In genomic region chr13:98316140-98316479, GRCm38 (mm10) we compare ENCODE assay signal across 8 mouse cellular contexts. TPM values are rescaled to one million over a fixed set of nuclear protein-coding genes. Genes with fewer than 3 reads are reported as not detected.
DNase-seq lines count a peak whose midpoint lies in the region; ATAC-seq and TF ChIP-seq lines count a peak whose summit lies in the region.

No protein-coding gene starts in this region.

- TF ChIP-seq CTCF in spleen, adult 2 months (IDR thresholded peaks at IDR 0.05; ENCODE audit: extremely low read depth, insufficient read depth, insufficient read length, insufficient replicate concordance): no peak

- DNase-seq in spleen, adult 2 months (ENCODE audit: low read depth in 1 of 2, low spot score in 2 of 2): no peak
- DNase-seq in spleen, postnatal 4 days (ENCODE audit: low spot score in 2 of 2): no peak
- DNase-seq in left cerebral cortex, postnatal 4 days: no peak
- DNase-seq in embryo, embryonic 10 days (ENCODE audit: low spot score): no peak

- peak overlapping the region; percentile 81 for H3K4me2 ChIP-seq in limb, embryonic 13.5 days (replicated peaks)
- H3K4me2 ChIP-seq in stomach, embryonic 15.5 days: peak overlapping the region; percentile 62

- intact Hi-C loops in left cerebral cortex, postnatal 4 days (cut with DNase I): no loop called here

- peaks cover 44% of the 10 kb centered on the region for H3K36me3 ChIP-seq in erythroblast, embryonic 14.5 days (ENCODE audit: control insufficient read depth)
- H3K36me3 ChIP-seq in spleen, adult 2 months (ENCODE audit: control insufficient read depth, insufficient read depth, low read length): peaks cover 15% of the 10 kb centered on the region
- peaks cover 26% of the 10 kb centered on the region for H3K36me3 ChIP-seq in limb, embryonic 13.5 days
- peaks cover 11% of the 10 kb centered on the region for H3K36me3 ChIP-seq in stomach, embryonic 15.5 days

- under 1% methylated on average over 16 of the region's 17 CpGs for WGBS in spleen, adult 2 months
- under 1% methylated on average over 17 of the region's 17 CpGs for WGBS in limb, embryonic 13.5 days
- under 1% methylated on average over 15 of the region's 17 CpGs for WGBS in stomach, embryonic 15.5 days

- H3K27me3 ChIP-seq in erythroblast, embryonic 14.5 days (ENCODE audit: control insufficient read depth): no peaks in the 10 kb centered on the region
- H3K27me3 ChIP-seq in spleen, adult 2 months (ENCODE audit: control insufficient read depth, insufficient read depth, low read length): no peaks in the 10 kb centered on the region
- H3K27me3 ChIP-seq in limb, embryonic 13.5 days: no peaks in the 10 kb centered on the region
- no peaks in the 10 kb centered on the region for H3K27me3 ChIP-seq in stomach, embryonic 15.5 days (replicated peaks)

- no peak for TF ChIP-seq POLR2A in spleen, adult 2 months (IDR thresholded peaks at IDR 0.05; ENCODE audit: low read depth, low read length)

- H3K9ac ChIP-seq in limb, embryonic 13.5 days: peak overlapping the region; percentile 99
- peak overlapping the region; percentile 94 for H3K9ac ChIP-seq in stomach, embryonic 15.5 days

- H3K4me3 ChIP-seq in erythroblast, embryonic 14.5 days (replicated peaks): peak overlapping the region; percentile 88
- peak overlapping the region; percentile 95 for H3K4me3 ChIP-seq in spleen, adult 2 months (ENCODE audit: extremely low read depth, insufficient read depth, insufficient read length)
- H3K4me3 ChIP-seq in limb, embryonic 13.5 days: peak overlapping the region; percentile 97
- H3K4me3 ChIP-seq in stomach, embryonic 15.5 days (replicated peaks): peak overlapping the region; percentile 97

- ATAC-seq in erythroblast, adult 5-6 weeks (replicated peaks; ENCODE audit: low FRiP score, poor library complexity, severe bottlenecking): no peak; the same call in 1 of the 2 replicates
- no peak for ATAC-seq in limb, embryonic 13.5 days (ENCODE audit: low FRiP score, low read depth)
- no peak for ATAC-seq in stomach, embryonic 15.5 days (ENCODE audit: insufficient read depth, low FRiP score, low read depth)

- H3K9me3 ChIP-seq in erythroblast, embryonic 14.5 days (ENCODE audit: control insufficient read depth, low read length): no peaks in the 10 kb centered on the region
- H3K9me3 ChIP-seq in limb, embryonic 13.5 days: no peaks in the 10 kb centered on the region
- H3K9me3 ChIP-seq in stomach, embryonic 15.5 days: no peaks in the 10 kb centered on the region

- no peak overlapping the region for H3K27ac ChIP-seq in spleen, adult 2 months (ENCODE audit: insufficient read depth, low read length)
- peak overlapping the region; percentile 93 for H3K27ac ChIP-seq in limb, embryonic 13.5 days
- peak overlapping the region; percentile 88 for H3K27ac ChIP-seq in stomach, embryonic 15.5 days

- H3K4me1 ChIP-seq in erythroblast, embryonic 14.5 days (ENCODE audit: control insufficient read depth): peaks cover 22% of the 10 kb centered on the region
- peaks cover 2% of the 10 kb centered on the region; the same call in 1 of the 2 replicates for H3K4me1 ChIP-seq in spleen, adult 2 months (ENCODE audit: control insufficient read depth, insufficient read depth, insufficient read length)
- H3K4me1 ChIP-seq in limb, embryonic 13.5 days: peaks cover 20% of the 10 kb centered on the region
- peaks cover 9% of the 10 kb centered on the region; the same call in 1 of the 2 replicates for H3K4me1 ChIP-seq in stomach, embryonic 15.5 days

RNA-seq across cellular contexts. Expression of gene Btf3, which starts 0.7 kb away (rescaled TPM):
- polyA plus RNA-seq in erythroblast, embryonic 14.5 days (2012): 12.9 and 15.8 TPM in 2 replicates
- 325 and 335 TPM in 2 replicates for total RNA-seq in erythroblast, adult 5-6 weeks (2015; ENCODE audit: low replicate concordance)
- 314 and 425 TPM in 2 replicates for total RNA-seq in erythroblast, adult 5-6 weeks (2017; ENCODE audit: low replicate concordance)
- polyA plus RNA-seq in spleen, adult 2 months (2012; rRNA removed): 83.0 and 90.3 TPM in 2 replicates
- polyA plus RNA-seq in limb, embryonic 13.5 days (2015; fragmentation: Nextera tagmentation; extraction: Ambion mirVana): 728 and 732 TPM in 2 replicates
- polyA plus RNA-seq in stomach, embryonic 15.5 days (2015; fragmentation: Nextera tagmentation; extraction: Ambion mirVana): 594 and 688 TPM in 2 replicates
- total RNA-seq in left cerebral cortex, postnatal 4 days (2021): 100 to 1,000 TPM; 307 to 340 TPM

RNA-seq across cellular contexts. Expression of gene Gm21976, which starts 36.4 kb away (rescaled TPM):
- polyA plus RNA-seq in erythroblast, embryonic 14.5 days (2012): not detected in 2 replicates
- not detected in 2 replicates for total RNA-seq in erythroblast, adult 5-6 weeks (2015; ENCODE audit: low replicate concordance)
- not detected in 2 replicates for total RNA-seq in erythroblast, adult 5-6 weeks (2017; ENCODE audit: low replicate concordance)
- polyA plus RNA-seq in spleen, adult 2 months (2012; rRNA removed): not detected in 2 replicates
- not detected in 2 replicates for polyA plus RNA-seq in limb, embryonic 13.5 days (2015; fragmentation: Nextera tagmentation; extraction: Ambion mirVana)
- not detected in 2 replicates for polyA plus RNA-seq in stomach, embryonic 15.5 days (2015; fragmentation: Nextera tagmentation; extraction: Ambion mirVana)
- not detected for total RNA-seq in left cerebral cortex, postnatal 4 days (2021)

RNA-seq across cellular contexts. Expression of gene Foxd1, which starts 37.9 kb away (rescaled TPM):
- polyA plus RNA-seq in erythroblast, embryonic 14.5 days (2012): not detected in 2 replicates
- not detected in 2 replicates for total RNA-seq in erythroblast, adult 5-6 weeks (2015; ENCODE audit: low replicate concordance)
- total RNA-seq in erythroblast, adult 5-6 weeks (2017; ENCODE audit: low replicate concordance): not detected in 2 replicates
- polyA plus RNA-seq in spleen, adult 2 months (2012; rRNA removed): not detected in 2 replicates
- 0.19 TPM in 2 replicates for polyA plus RNA-seq in limb, embryonic 13.5 days (2015; fragmentation: Nextera tagmentation; extraction: Ambion mirVana)
- polyA plus RNA-seq in stomach, embryonic 15.5 days (2015; fragmentation: Nextera tagmentation; extraction: Ambion mirVana): 0.05 TPM in 1 of 2 replicates, not detected in the other
- 1 to 10 TPM; 2.2 to 2.3 TPM for total RNA-seq in left cerebral cortex, postnatal 4 days (2021)

RNA-seq across cellular contexts. Expression of gene Ankra2, which starts 53.2 kb away (rescaled TPM):
- 0.93 and 1.0 TPM in 2 replicates for polyA plus RNA-seq in erythroblast, embryonic 14.5 days (2012)
- 4.6 and 13.8 TPM in 2 replicates for total RNA-seq in erythroblast, adult 5-6 weeks (2015; ENCODE audit: low replicate concordance)
- 7.1 and 7.9 TPM in 2 replicates for total RNA-seq in erythroblast, adult 5-6 weeks (2017; ENCODE audit: low replicate concordance)
- polyA plus RNA-seq in spleen, adult 2 months (2012; rRNA removed): 7.5 and 8.9 TPM in 2 replicates
- polyA plus RNA-seq in limb, embryonic 13.5 days (2015; fragmentation: Nextera tagmentation; extraction: Ambion mirVana): 22.0 and 22.3 TPM in 2 replicates
- 24.7 and 26.5 TPM in 2 replicates for polyA plus RNA-seq in stomach, embryonic 15.5 days (2015; fragmentation: Nextera tagmentation; extraction: Ambion mirVana)
- total RNA-seq in left cerebral cortex, postnatal 4 days (2021): 10 to 100 TPM; 77.9 to 82.0 TPM

RNA-seq across cellular contexts. Expression of gene Utp15, which starts 53.3 kb away (rescaled TPM):
- polyA plus RNA-seq in erythroblast, embryonic 14.5 days (2012): 0.05 and 0.23 TPM in 2 replicates
- 2.3 and 8.6 TPM in 2 replicates for total RNA-seq in erythroblast, adult 5-6 weeks (2015; ENCODE audit: low replicate concordance)
- 7.9 and 9.6 TPM in 2 replicates for total RNA-seq in erythroblast, adult 5-6 weeks (2017; ENCODE audit: low replicate concordance)
- 5.3 and 5.6 TPM in 2 replicates for polyA plus RNA-seq in spleen, adult 2 months (2012; rRNA removed)
- 32.9 and 33.8 TPM in 2 replicates for polyA plus RNA-seq in limb, embryonic 13.5 days (2015; fragmentation: Nextera tagmentation; extraction: Ambion mirVana)
- polyA plus RNA-seq in stomach, embryonic 15.5 days (2015; fragmentation: Nextera tagmentation; extraction: Ambion mirVana): 30.1 TPM in 2 replicates
- total RNA-seq in left cerebral cortex, postnatal 4 days (2021): 10 to 100 TPM; 24.5 to 25.9 TPM
